Mouse (Mus musculus) kidney, adult 8-10 months (tissue): Measurements from ENCODE around the gene Gprc5b.

Source experiments
- DNase-seq, 2 experiments: peaks; one replicate each; pipeline ENCODE4 v3.0.0; 2022

The Gprc5b gene

DNA sequence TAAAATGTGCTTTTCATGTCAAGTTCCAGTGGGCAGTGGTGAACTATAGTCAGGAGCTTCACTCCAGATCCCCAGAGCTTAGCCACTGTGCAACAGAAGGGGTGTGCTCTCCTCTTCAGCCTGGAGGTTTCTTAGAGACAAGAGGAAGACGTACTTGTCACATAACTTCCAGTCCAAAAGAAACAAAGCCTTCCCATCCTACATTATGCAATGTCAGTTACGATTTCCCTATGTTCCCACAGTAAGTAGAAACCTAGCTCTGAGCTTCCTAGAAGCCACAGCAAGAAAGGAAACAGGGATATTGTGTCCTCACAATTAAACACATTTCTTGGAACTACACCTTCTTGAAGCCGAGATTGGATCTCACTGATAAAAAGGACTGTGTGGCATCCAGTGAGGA, 47.8 kb downstream of the Gprc5b start:
- DNase-seq: no peak

DNA sequence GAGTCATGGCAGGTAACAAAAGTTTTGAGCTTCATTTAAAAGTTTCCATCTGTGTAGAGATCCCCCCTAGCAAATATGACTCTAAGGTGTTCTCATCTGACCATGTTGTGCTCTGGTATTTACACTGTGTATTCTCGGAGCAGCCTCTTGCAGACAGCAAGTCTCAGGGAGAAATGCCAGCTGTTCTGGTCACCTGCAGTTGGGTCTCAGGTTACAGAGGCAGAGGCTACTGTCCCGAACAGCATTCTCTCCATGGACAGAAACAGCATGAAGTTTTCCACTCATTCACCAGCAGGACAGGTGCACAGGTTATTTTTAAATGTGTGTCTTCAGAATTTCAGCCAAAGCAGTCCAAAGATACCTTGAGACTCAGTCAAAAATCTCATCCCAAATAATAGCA, 50.1 kb downstream of the Gprc5b start:
- DNase-seq: no peak

DNA sequence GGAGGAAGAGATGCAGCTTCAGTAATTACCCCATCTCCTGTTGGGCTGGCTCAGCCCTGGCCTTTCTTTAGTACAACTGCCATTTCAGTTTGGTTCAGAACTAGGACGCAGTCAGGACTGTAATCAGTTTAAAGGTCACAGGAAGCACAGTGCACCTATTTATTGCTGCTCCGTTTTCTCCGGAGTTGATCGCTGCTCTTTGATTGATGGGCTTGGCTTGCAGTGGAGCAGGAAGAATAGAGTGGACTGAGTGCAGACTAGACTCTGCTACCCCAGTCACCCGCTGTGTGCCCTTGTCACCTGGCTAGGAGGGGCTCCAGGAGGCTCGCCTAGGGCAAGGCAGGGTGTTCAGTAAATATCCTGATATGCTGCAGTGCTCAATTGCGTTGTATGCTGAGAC, 51.8 kb downstream of the Gprc5b start:
- DNase-seq: no peak

DNA sequence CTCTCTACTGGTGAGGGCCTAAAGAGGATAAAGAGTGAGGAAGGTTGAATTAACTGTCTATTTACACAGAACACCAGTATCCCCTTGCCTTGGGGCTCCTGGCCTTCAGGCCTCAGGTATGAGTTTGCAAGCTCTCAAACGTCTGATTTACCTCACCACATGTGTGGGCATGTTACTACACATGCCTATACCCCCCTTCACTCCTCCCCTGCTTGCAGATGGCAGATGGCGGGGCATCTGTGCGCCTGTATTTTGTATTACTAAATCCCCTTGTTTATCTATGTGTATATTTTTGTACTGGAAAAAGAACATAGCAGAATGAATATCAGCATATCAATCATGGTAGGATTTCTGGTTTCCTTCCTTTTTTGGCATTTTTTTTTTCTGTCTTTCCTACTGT, 52.7 kb downstream of the Gprc5b start:
- DNase-seq: no peak

DNA sequence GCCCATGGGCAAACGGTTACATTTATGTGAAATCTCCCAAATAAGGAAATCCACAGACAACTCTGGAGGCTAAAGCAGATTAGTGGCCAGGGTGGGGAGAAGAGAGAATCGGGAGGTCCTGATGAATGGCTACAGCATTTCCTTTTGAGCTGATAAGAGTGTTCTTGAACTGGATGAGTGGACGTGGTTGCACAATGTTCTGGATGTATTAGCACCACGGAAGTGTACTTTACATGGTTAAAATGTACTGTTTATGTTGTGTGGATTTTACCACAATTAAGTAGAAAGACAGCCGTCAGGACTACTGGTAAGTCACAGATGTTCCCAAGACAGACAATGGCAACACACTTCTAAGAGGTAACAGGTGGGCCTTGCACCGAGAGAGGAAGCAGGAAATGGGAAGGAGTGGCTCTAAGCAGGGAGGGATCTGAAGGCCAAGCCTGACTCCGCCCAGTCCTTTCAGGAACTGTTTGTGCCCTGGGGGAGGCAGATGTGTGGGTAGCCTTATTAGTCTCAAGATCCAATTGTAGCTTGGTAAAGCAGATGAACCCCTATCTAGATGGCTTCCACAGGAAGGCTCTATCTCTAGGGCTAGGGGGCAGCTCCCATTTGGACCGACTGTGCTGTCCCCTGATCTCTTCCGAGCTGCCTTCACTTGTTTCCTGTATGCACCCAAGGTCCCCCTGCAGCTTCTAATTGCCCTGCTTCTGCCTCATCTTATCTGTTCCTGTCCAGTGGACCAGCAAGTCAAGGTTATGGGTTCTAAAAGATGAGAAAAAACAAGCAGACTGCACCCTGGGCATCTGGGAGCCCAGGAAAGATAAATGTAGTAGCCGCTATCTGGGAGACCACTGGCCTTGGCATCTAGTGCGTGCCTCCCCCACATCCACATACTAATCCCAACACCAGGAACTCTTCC, 57.3 kb downstream of the Gprc5b start:
- no peak for DNase-seq

DNA sequence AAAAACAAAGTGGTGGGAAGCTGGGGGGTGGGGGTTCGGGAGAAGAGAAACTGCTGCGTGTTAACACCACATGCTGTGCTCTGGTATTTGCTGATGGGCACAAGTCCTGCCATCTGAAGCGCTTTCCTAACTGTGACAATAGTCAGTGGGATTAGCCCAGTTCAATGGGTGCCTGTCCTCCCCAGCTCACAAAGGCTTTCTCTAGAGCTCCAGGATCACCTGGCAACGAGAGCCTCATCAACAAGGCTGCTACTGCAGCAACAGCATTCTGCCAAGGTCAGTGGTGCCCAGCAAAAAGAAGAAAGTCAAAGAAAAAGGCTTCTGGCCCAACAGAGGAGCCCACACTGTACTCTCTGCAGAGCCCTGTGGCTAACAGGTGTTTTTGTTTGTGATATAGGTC, 58.2 kb downstream of the Gprc5b start:
- no peak for DNase-seq

DNA sequence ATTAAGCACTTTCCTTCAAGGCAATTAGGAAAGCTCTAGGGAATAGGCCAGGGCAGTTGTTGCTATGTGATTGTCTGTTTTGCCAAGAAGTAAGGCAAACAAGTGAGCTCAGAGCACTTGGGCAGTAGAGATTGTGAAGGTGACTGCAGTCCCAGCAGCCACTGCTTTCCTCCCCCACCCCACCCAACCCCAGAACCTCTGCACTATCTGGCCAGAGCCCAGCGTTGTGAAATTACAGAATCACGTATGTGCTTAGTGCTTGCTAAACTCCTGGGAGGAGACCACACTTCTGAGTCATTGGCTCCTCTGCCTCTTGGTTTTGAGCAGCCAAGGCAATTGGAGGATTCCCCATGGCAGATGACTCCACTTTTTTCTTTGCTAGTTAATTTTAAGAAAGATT, 59.7 kb downstream of the Gprc5b start:
- no peak for DNase-seq

DNA sequence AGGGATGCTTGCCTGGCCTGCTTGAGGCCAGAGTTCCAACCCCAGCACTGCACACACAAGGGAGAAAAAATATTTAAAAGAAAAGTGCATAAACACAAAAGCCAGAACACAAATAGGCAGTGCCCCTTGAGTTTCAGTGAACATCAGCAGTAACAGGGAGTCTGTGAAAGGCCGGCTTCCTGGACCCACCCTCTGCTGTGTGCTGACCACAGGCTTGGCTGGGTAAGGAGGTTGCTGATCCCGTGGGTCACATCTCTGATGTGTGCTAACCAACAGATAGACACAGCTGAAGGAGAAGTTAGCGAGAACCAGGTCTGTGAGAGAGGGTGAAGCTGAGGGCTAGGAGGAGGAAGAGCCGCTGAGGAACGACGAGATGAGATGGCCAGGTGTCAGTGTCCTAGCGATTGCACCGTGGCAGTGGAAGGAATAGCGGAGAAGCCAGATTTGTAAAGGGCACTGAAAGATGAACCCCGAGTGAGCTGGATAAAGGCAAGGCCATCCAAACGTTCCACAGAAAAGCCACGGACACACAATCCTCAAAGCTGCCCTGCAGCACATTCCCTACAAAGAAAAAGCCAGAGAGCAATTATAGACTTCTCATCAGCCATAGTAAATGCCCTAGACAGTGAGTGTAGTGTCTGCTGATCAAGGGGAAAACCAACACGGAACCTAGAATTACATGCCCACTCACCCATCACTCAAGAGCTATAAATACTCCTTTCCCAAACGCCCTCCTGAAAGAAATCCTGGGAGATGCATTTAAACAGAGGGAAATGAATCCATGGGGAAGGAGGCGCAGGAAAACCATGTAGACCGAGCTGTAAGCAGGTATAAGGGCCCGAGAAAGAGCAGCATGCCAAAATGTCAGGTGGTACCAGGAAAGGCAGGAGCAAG, 63.3 kb downstream of the Gprc5b start:
- no peak for DNase-seq

DNA sequence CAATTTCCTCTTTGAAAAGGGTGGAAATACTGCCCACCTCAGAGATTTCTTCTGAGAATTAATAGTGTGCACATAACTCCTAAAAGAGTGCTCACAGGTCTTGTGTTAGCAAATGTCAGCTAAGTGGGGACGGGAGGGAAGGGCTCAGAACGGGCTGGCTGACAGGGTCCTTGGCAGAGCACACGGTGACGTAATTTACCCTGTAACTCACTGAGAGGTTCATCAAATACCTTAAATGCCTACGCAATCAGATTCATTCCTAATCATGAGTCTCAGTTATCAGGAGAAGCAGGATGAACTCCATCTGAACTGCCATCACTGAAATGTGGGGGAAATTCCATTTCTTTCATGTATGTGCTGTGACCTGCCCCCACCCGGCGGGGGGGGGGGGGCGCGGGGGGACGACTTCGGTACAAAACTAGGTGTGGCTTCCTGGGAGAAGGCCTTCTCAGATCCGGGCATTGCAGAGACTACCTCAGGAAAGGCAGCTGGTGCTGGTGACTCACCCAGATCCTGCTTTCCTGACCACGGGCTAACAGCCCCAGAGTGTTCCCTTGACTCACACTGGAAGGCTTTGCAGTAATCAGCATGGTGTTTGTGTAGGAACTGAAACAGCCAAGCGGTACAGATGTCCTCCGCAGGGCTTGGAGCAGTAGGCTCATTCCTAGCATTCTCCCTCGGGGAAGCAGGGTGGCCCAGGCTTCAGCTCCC, 65.3 kb downstream of the Gprc5b start:
- DNase-seq: no peak

DNA sequence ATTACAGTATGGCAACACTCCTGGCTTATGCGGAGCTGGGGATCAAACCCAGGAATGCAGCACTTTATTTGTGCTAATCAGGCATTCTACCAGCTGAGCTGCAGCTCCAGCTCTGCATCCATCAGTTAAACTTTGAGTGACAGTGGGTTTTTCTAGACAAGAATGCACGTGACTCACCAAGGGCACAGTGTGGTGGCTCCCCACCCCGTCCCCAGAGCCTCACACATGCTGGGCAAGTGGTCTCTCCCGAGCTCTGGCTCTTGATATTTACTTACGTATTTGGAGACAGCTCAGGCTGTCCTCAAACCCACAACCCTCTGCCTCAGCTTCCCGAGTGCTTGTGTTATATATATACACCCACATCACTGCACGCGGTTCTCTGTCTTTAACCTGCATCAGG, 66.1 kb downstream of the Gprc5b start:
- DNase-seq: no peak

DNA sequence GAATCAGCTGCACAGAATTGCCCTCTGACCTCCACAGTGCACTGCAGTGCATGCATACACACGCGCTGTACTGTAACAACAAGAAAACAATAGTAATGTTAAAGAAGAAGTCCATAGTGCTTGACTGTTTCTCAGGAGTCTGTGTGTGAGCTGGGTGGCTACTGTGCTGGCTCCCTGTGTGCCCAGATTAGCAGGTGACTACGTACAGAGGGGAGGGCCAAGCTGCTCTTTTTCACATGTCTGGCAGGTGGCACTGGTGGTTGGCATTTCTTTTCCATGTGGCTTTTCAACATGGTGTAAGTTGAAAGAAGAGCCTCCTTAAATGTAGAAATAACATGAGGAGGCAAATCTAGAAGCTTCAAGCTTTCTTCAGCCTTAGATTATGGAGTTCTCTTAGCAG, 66.7 kb downstream of the Gprc5b start:
- no peak for DNase-seq

DNA sequence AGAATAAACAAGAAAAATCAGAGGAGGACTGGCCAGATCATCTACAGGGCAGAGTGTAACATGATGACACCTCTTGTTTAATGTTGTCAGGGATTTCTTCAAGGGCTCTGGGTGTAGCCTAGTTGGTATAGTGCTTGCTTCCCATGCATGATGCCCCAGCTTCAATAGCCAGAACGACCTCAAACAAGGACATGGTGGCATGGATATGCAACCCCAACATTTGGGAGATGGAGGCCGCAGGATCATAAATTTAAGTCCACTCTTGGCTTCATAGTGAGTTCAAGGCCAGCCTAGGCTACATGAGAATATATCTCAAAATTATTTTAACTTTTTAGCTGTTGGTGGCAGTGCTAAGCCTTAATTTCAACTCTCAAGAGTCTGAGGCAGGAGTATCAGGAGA, 67.7 kb downstream of the Gprc5b start:
- DNase-seq: no peak

DNA sequence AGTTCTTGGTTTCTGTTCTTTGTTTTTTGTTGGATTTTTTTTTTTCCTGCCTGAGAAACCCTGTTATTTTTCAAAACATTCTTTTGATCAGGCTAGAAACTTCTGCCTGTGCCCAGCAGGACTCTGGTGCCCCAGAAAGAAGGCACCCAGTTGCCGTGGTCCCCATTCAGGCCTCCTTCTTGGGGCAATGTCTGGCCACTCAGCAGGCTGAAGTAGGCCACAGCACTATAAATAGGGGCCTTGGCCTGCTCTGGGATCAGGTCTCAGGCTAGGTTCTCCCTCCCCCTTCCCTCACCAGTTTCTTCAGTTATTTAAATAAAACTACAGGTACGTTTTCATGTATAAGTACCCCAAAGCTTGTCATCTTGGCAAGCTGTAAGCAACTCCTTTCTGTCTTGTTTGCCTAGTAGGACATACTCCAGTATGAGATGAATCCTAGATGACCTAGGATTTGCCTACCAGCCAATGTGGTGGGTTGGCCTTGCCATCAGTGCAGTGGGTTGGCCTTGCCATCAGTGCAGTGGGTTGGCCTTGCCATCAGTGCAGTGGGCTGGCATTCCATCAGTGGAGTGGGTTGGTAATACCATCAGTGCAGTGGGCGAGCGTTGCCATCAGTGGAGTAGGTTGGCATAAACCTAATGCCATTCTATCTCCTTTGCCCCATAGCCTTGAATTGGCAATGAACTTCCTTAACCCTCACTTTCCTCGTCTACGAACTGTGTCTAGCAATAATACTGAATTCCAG, 68.3 kb downstream of the Gprc5b start:
- DNase-seq: no peak

DNA sequence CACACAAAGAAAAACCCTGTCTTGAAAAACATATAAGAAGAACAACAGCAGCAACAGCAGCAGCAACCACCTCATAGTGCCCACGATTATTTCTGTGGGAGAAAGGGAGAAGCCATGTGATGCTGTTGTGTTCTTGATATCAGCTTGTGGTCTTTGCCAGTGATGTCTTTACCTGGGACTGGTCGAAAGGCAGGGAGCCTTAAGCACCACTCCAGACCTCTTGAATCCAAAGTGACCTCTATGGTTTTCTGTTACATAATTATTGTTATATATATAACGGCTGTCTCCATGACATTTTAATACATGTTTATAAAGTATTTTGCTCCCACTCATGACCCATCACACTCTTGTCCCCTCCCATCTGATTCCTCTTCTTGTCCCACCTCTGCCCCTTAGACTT, 69.5 kb downstream of the Gprc5b start:
- DNase-seq: no peak

DNA sequence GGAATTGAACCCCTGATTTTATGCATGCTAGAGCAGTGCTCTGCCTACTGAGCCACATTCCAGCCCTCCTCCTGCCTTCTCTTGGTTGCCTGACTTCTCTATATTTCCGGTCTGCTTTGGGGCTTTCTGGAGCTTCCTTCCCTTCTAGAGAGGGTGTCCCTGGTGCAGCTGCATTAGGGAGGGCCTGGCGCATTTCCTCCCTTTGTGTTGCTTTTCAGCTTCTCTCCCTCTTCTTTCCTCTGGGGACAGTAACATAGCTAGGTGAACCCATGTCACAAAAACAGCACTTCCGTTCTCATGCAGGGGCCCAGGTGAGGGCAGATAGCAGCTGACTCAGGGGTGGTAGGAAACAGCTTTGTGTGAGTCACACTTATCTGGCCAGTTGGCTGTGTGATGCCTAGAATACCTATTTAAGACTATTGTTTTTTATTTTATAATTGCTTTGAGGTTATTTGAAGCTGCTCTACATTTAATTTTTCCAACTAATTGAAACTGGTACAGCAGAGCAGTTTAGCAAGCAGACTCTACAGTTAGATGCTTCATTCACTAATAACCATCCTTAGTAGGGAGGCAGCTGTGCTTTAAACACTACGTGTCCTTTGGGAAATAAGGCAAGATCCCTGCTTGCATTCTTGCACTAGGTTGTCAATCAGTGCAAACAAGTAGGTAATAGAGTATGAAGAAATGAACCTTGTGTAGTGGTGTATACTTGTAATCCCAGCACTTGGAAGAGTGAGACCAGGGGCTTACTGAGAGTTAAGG, 72.4 kb downstream of the Gprc5b start:
- no peak for DNase-seq
